Mouse (Mus musculus) adrenal gland, postnatal 14 days (tissue): ENCODE measurements around the gene Serac1. TPM values are rescaled to one million over a fixed set of nuclear protein-coding genes. Genes with fewer than 3 reads are reported as not detected.

Experiments used
- DNase-seq: peaks from one replicate; pipeline ENCODE4 v3.0.0; 2021; ENCODE audit warnings: mixed read lengths
- long read RNA-seq, 2 experiments: library from polyadenylated mRNA; stranded (forward); transcript quantifications; one replicate each; pipeline ENCODE4 v2.0.0; 2021
- total RNA-seq: library from RNA; stranded (reverse); gene quantifications from 2 replicates; pipeline ENCODE4 v1.2.3, GENCODE M21; 2021

The Serac1 gene
- total RNA-seq: 7.7 and 8.8 TPM in 2 replicates
- long read RNA-seq, experiment 1, full-length matches to known transcripts: 2 of 7 reads
- long read RNA-seq, experiment 1, partial matches to known transcripts: 1 of 7 reads
- long read RNA-seq, experiment 1, other reads (novel, unspliced or antisense): 4 of 7 reads
- long read RNA-seq, experiment 2, full-length matches to known transcripts: 2 of 8 reads
- long read RNA-seq, experiment 2, partial matches to known transcripts: 0 of 8 reads
- long read RNA-seq, experiment 2, other reads (novel, unspliced or antisense): 6 of 8 reads

GRCm38 (mm10) chr17:6079287-6080122 lies at the start of gene Serac1, which contains the start of gene Gtf2h5:
Gene Serac1 (minus strand): TSS chr17:6079741.
Gene Gtf2h5 (plus strand): TSS chr17:6079786.
- peak; percentile 99 for DNase-seq

DNA sequence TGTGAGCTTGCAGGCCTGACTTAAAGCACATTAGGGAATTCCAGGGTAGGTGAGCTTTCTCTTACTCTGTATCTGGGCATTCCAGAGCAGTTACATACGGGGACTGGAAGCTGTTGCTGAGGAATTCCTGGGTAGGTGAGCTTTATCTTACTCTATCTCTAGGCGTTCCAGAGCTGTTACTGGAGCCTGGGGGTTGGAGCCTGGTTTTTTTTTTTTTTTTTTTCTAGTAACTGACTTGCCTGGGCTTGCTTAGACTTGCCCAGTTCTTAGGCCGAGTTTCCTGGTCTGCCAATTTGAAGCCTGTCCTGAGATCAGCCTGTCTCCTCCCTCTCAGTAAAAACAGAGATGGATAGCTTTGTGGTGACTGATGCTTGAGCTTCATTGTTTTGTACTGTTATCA lies 48.5 kb upstream of the Serac1 start:
- DNase-seq: no peak

GRCm38 (mm10) chr17:6125441-6125840 lies 45.9 kb upstream of the Serac1 start:
- no peak for DNase-seq

- DNase-seq: no peak
Observed at GRCm38 (mm10) chr17:6123776-6124175, 44.2 kb upstream of the Serac1 start.

GRCm38 (mm10) chr17:6118861-6119260 lies 39.3 kb upstream of the Serac1 start:
- DNase-seq: no peak

- no peak for DNase-seq
Observed at GRCm38 (mm10) chr17:6117917-6118316, 38.4 kb upstream of the Serac1 start.

DNA sequence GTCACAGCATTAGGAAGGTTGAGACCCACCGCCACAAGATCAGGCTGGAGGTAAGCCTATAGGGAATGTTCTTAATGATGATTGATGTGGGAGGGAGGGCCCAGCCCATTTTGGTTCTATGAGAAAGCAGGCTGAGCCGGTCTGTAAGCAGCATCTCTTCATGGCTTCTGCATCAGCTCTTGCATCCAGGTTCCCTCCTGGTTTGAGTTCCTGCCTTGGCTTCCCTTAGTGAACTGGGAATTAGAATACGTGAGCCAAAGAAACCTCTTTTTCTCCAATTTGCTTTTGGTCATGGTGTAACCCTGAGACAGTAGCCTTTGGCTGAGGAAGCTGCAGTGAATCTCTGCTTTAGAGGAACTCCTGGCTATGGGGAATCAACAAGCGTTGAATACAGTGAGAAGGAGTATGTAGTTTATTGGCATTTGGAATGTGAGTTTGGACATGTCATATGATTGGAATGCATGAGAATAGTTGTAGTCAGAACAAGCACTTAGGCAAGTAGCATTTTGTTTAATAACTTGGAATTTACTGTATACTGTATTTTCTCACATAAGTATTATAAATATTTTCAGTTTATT lies 37.7 kb upstream of the Serac1 start:
- DNase-seq: no peak

GRCm38 (mm10) chr17:6115085-6115484 lies 35.5 kb upstream of the Serac1 start:
- DNase-seq: no peak

GRCm38 (mm10) chr17:6113653-6114052 lies 34.1 kb upstream of the Serac1 start:
- no peak for DNase-seq

DNA sequence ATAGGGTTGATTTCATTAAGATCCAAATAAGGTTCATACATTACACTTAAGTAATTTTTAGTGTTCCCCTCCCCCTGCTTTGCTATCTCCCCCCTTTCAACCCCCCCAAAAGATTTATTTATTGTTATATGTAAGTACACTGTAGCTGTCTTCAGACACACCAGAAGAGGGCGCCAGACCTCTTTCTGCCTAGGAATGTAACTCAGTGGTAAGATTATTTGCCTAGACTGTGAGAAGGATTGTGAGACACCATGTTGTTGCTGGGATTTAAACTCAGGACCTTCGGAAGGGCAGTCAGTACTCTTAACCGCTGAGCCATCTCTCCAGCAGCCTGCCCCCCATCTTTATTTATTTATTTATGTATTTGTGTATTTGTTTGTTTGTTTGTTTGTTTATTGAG lies 31.4 kb upstream of the Serac1 start:
- DNase-seq: peak; percentile 43

- DNase-seq: no peak
Observed at GRCm38 (mm10) chr17:6108175-6108574, 28.6 kb upstream of the Serac1 start.

DNA sequence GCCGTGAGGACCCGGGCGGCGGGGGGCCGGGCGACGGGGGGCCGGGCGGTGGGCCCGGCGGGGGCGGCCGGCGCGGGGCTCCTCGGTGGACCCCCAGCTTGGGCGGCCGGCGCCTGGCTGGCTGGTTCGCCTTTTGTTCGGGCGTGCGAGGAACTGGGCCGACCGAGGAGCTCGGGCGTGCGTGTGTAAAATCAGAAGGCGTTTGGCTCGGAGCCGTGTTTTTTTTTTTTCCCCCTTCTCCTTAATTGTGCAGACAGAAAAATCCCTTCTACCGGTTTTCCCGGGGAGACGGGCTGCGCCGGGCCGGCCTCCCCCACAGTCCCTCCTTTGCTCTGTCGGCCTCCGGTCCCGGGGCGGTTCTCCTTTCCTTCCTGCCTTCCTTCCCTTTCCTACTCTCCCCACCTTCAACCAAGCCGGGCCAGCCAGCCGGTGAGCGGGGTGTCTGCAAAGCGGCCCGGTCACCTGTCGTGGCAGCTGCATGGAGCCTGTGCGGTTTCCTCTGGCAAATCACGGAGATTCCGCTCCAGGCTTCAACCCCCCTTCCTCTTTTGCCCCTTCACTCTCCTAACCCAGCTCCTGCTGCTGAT lies 27.6 kb upstream of the Serac1 start:
- peak; percentile 70 for DNase-seq

DNA sequence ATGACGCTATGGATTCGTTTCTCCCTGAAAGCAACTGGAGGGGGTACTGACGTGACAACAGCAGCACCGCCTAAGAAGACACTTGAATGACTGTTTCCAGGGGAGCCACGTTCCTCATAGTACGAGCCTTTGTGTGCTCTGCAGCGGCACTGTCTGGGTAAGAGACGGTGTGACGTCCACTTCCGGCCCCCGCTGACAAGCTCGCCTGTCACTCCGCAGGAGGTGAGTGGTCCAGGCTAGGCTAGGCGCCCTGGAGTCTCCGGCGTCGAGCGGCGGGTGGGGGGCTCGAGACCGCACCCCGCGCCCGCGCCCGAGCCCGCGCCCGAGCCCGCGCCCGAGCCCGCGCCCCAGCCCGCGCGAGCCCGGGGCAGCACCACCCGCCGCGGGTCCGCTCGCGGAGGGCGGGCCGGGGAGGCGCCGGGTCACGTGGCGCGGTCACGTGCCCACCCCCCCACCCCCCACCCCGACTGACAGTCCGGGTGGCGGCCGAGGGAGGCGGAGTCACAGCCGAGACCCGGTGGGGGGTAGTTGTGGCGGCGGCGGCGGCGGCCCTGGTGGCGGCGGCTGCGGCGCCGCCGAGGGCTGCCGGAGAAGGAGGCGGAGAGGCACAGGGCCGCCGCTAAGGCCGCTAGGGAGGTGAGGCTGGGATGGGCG lies 26.9 kb upstream of the Serac1 start, which contains the start of gene Tulp4:
Gene Tulp4, plus strand, starts transcription at position 77 of the 654 bp plus-strand sequence.
- peak; percentile 93 for DNase-seq

- DNase-seq: no peak
Observed at GRCm38 (mm10) chr17:6103566-6103965, 24.0 kb upstream of the Serac1 start.

DNA sequence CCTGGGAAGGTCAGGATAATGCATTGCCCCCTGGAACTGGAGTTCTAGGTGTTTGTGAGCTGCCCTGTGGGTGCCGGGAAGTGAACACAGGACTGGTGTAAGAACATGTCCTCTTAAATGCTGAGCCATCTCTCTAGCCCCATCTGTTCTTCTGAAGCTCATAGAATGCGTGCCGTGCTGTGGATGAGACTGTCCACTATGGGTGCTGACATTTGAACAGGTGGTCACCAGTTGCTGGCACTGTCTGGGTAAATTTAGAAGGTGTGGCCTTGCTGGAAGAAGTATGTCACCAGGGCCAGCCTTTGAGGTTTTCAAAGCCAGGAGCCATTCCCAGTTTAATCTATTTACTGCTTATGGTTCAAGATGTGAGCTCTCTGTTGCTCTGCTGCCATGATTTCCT lies 22.7 kb upstream of the Serac1 start:
- no peak for DNase-seq

DNA sequence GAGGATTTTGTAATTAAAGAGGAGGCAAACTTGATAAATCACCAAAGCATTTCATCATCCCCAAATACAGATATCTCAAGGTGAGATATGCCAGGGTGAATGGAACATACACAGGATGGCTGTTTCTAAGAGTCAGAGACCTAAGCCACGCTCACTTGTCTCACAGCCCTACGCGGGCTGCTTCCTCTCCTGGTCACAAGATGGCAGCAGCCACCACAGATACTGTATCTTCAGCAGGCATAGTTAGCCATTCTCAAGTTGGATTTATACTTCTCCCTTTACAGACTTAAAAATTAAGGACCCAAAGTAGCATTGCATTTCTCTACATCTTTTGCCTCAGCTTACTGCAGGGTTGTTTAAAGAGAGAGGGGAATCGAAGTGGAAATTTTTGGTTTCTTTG lies 18.3 kb upstream of the Serac1 start:
- DNase-seq: peak; percentile 67

DNA sequence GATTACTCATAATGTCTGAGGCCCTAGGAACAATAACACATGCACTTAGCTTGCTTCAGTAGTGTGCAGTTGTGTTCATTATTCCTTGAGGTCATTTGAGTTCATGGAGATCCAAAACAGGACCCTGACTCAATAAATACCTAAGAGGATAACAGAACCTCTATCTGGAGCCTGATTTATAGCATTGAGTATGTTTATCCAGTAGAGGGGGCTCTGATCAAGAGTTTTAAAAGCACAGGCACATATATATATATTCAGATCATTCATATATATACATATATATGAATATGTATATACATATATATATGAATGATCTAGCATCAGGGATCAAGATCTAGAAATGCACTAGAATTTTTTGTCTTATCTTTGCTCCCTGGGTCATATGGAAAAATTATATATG lies 16.0 kb upstream of the Serac1 start:
- DNase-seq: no peak

GRCm38 (mm10) chr17:6091604-6092003 lies 12.1 kb upstream of the Serac1 start:
- peak; percentile 19 for DNase-seq

DNA sequence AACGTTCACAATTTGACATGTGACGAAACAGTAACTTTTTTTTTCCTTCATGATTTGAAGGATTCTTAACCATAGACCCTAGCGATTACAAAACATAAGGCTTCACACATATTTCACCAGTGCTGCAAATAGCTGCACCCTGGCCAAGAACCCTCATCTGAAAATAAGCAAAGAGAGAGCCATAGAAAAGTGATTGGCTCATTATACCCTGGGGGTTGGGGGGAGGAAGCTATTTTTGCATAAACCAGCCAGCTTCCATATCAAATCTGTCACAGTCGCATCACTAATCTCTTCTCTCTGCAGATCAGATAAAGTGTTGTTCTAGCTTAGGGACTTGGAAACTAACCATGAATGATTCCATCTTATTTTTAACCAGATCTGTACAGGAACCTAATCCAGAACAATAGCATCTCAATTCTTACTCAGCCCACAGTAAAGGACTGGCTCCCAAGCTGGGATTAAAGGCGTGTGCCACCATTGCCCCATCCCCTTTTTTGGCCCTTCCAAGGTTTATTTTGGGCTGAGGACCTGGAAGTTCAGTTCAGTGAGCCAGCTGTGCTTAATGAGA lies 3.9 kb upstream of the Serac1 start:
- no peak for DNase-seq

- no peak for DNase-seq
Observed at GRCm38 (mm10) chr17:6073405-6073804, 6.1 kb downstream of the Serac1 start.

DNA sequence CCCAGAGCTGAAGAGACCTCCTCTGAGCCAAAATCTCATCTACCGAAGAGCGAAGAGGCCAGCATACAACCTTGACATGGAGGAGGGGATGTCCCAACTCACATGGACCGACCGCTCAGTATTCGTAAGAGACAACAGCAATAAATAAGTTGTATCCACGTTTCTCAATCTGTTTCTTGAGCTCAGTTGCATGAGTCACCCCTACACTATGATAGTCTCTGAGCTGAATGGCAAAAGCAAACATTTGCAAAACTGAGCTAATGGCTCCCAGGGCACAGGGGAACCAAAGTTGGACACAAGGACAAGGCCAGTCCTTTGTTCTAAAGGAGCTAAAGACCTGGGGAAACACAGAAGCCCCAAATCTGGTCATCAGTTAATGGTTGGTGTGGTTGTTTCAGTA lies 9.7 kb downstream of the Serac1 start:
- DNase-seq: peak; percentile 25

GRCm38 (mm10) chr17:6067613-6068012 lies 11.9 kb downstream of the Serac1 start:
- DNase-seq: no peak
